Mouse (Mus musculus): ENCODE results near the gene Cabp4. TPM values are rescaled to one million over a fixed set of nuclear protein-coding genes. Genes with fewer than 3 reads are reported as not detected.

Gene Cabp4
- total and polyA plus RNA-seq, 2 experiments from 2014 or later: 0.36 TPM; not detected in 1

GRCm38 (mm10) chr19:4086156-4086555, 57.7 kb downstream of the Cabp4 start:
- no peak overlapping the region for H3K4me3 ChIP-seq (ENCODE audit: low read depth, low read length)
- no peak for TF ChIP-seq CTCF (IDR thresholded peaks at IDR 0.05)
- H3K4me2 ChIP-seq (ENCODE audit: low read depth, low read length, poor library complexity, severe bottlenecking): no peak overlapping the region
- H3K36me3 ChIP-seq (ENCODE audit: insufficient read depth, low read length): no peaks in the 10 kb centered on the region
- H3K4me1 ChIP-seq (ENCODE audit: insufficient read depth, low read length): no peaks in the 10 kb centered on the region
- DNase-seq (ENCODE audit: low spot score) (no peak), ATAC-seq (ENCODE audit: low FRiP score) (no peak)
- no peak overlapping the region for H3K27ac ChIP-seq (ENCODE audit: low read depth, low read length)
- no peaks in the 10 kb centered on the region for H3K9me3 ChIP-seq (ENCODE audit: low read length)
- 90% methylated on average over 15 of the region's 15 CpGs for WGBS
- H3K27me3 ChIP-seq (ENCODE audit: insufficient read depth, low read length): no peaks in the 10 kb centered on the region
- H3K9ac ChIP-seq (replicated peaks; ENCODE audit: low read length, poor library complexity, severe bottlenecking): no peak overlapping the region

Other genes starting within 250 kb of the Cabp4 start
Only the 30 nearest of the 33 such genes appear.
- 13.0 and 23.2 TPM in 2 replicates for gene Unc93b1, start 208.8 kb downstream of the Cabp4 start, total RNA-seq (2014; rRNA removed)
- gene Unc93b1, start 208.8 kb downstream of the Cabp4 start, polyA plus RNA-seq (2015; fragmentation: Nextera tagmentation; extraction: Ambion mirVana): 11.2 and 12.4 TPM in 2 replicates
- not detected in 2 replicates for gene Aldh3b3, start 185.4 kb downstream of the Cabp4 start, total RNA-seq (2014; rRNA removed)
- gene Aldh3b3, start 185.4 kb downstream of the Cabp4 start, polyA plus RNA-seq (2015; fragmentation: Nextera tagmentation; extraction: Ambion mirVana): not detected in 2 replicates
- 2.4 and 2.8 TPM in 2 replicates for gene Aldh3b2, start 171.7 kb downstream of the Cabp4 start, total RNA-seq (2014; rRNA removed)
- gene Aldh3b2, start 171.7 kb downstream of the Cabp4 start, polyA plus RNA-seq (2015; fragmentation: Nextera tagmentation; extraction: Ambion mirVana): 2.6 TPM in 2 replicates
- 2.5 and 3.0 TPM in 2 replicates for gene Acy3, start 157.5 kb downstream of the Cabp4 start, total RNA-seq (2014; rRNA removed)
- 2.6 and 3.5 TPM in 2 replicates for gene Acy3, start 157.5 kb downstream of the Cabp4 start, polyA plus RNA-seq (2015; fragmentation: Nextera tagmentation; extraction: Ambion mirVana)
- gene Tbx10, start 151.3 kb downstream of the Cabp4 start, total RNA-seq (2014; rRNA removed): not detected in 2 replicates
- not detected in 2 replicates for gene Tbx10, start 151.3 kb downstream of the Cabp4 start, polyA plus RNA-seq (2015; fragmentation: Nextera tagmentation; extraction: Ambion mirVana)
- gene Nudt8, start 143.5 kb downstream of the Cabp4 start, total RNA-seq (2014; rRNA removed): 18.5 and 22.1 TPM in 2 replicates
- gene Nudt8, start 143.5 kb downstream of the Cabp4 start, polyA plus RNA-seq (2015; fragmentation: Nextera tagmentation; extraction: Ambion mirVana): 26.2 and 33.2 TPM in 2 replicates
- gene Gm49405, start 143.4 kb downstream of the Cabp4 start, total RNA-seq (2014; rRNA removed): 3.5 and 4.0 TPM in 2 replicates
- gene Gm49405, start 143.4 kb downstream of the Cabp4 start, polyA plus RNA-seq (2015; fragmentation: Nextera tagmentation; extraction: Ambion mirVana): 2.7 and 3.0 TPM in 2 replicates
- 8.8 and 13.4 TPM in 2 replicates for gene Doc2g, start 140.7 kb downstream of the Cabp4 start, total RNA-seq (2014; rRNA removed)
- gene Doc2g, start 140.7 kb downstream of the Cabp4 start, polyA plus RNA-seq (2015; fragmentation: Nextera tagmentation; extraction: Ambion mirVana): 5.4 and 5.5 TPM in 2 replicates
- 137 and 237 TPM in 2 replicates for gene Ndufv1, start 131.2 kb downstream of the Cabp4 start, total RNA-seq (2014; rRNA removed)
- 271 and 281 TPM in 2 replicates for gene Ndufv1, start 131.2 kb downstream of the Cabp4 start, polyA plus RNA-seq (2015; fragmentation: Nextera tagmentation; extraction: Ambion mirVana)
- gene Gstp1, start 106.0 kb downstream of the Cabp4 start, total RNA-seq (2014; rRNA removed): 268 and 350 TPM in 2 replicates
- 665 and 685 TPM in 2 replicates for gene Gstp1, start 106.0 kb downstream of the Cabp4 start, polyA plus RNA-seq (2015; fragmentation: Nextera tagmentation; extraction: Ambion mirVana)
- gene Gstp2, start 98.0 kb downstream of the Cabp4 start, total RNA-seq (2014; rRNA removed): 3.6 TPM in 1 of 2 replicates, not detected in the other
- gene Gstp2, start 98.0 kb downstream of the Cabp4 start, polyA plus RNA-seq (2015; fragmentation: Nextera tagmentation; extraction: Ambion mirVana): 2.4 and 4.1 TPM in 2 replicates
- gene Gstp3, start 84.5 kb downstream of the Cabp4 start, total RNA-seq (2014; rRNA removed): not detected in 2 replicates
- not detected in 2 replicates for gene Gstp3, start 84.5 kb downstream of the Cabp4 start, polyA plus RNA-seq (2015; fragmentation: Nextera tagmentation; extraction: Ambion mirVana)
- not detected in 2 replicates for gene Cabp2, start 62.5 kb downstream of the Cabp4 start, total RNA-seq (2014; rRNA removed)
- gene Cabp2, start 62.5 kb downstream of the Cabp4 start, polyA plus RNA-seq (2015; fragmentation: Nextera tagmentation; extraction: Ambion mirVana): not detected in 2 replicates
- 37.4 and 45.6 TPM in 2 replicates for gene Cdk2ap2, start 46.9 kb downstream of the Cabp4 start, total RNA-seq (2014; rRNA removed)
- 60.5 and 64.2 TPM in 2 replicates for gene Cdk2ap2, start 46.9 kb downstream of the Cabp4 start, polyA plus RNA-seq (2015; fragmentation: Nextera tagmentation; extraction: Ambion mirVana)
- gene Pitpnm1, start 44.0 kb downstream of the Cabp4 start, total RNA-seq (2014; rRNA removed): 162 and 187 TPM in 2 replicates
- 127 and 134 TPM in 2 replicates for gene Pitpnm1, start 44.0 kb downstream of the Cabp4 start, polyA plus RNA-seq (2015; fragmentation: Nextera tagmentation; extraction: Ambion mirVana)
- gene Aip, start 18.2 kb downstream of the Cabp4 start, total RNA-seq (2014; rRNA removed): 29.8 and 49.9 TPM in 2 replicates
- 87.7 and 97.6 TPM in 2 replicates for gene Aip, start 18.2 kb downstream of the Cabp4 start, polyA plus RNA-seq (2015; fragmentation: Nextera tagmentation; extraction: Ambion mirVana)
- 0.16 TPM in 1 of 2 replicates, not detected in the other for gene Gpr152, start 4.2 kb downstream of the Cabp4 start, total RNA-seq (2014; rRNA removed)
- gene Gpr152, start 4.2 kb downstream of the Cabp4 start, polyA plus RNA-seq (2015; fragmentation: Nextera tagmentation; extraction: Ambion mirVana): not detected in 2 replicates
- gene Coro1b, start 4.6 kb upstream of the Cabp4 start, total RNA-seq (2014; rRNA removed): 96.1 and 116 TPM in 2 replicates
- gene Coro1b, start 4.6 kb upstream of the Cabp4 start, polyA plus RNA-seq (2015; fragmentation: Nextera tagmentation; extraction: Ambion mirVana): 95.2 and 104 TPM in 2 replicates
- gene Ptprcap, start 9.6 kb upstream of the Cabp4 start, total RNA-seq (2014; rRNA removed): 0.38 TPM in 1 of 2 replicates, not detected in the other
- 0.28 TPM in 1 of 2 replicates, not detected in the other for gene Ptprcap, start 9.6 kb upstream of the Cabp4 start, polyA plus RNA-seq (2015; fragmentation: Nextera tagmentation; extraction: Ambion mirVana)
- 23.5 and 25.2 TPM in 2 replicates for gene Rps6kb2, start 19.3 kb upstream of the Cabp4 start, total RNA-seq (2014; rRNA removed)
- gene Rps6kb2, start 19.3 kb upstream of the Cabp4 start, polyA plus RNA-seq (2015; fragmentation: Nextera tagmentation; extraction: Ambion mirVana): 58.2 and 62.8 TPM in 2 replicates
- 4.4 and 6.6 TPM in 2 replicates for gene Carns1, start 31.4 kb upstream of the Cabp4 start, total RNA-seq (2014; rRNA removed)
- gene Carns1, start 31.4 kb upstream of the Cabp4 start, polyA plus RNA-seq (2015; fragmentation: Nextera tagmentation; extraction: Ambion mirVana): 6.7 and 6.9 TPM in 2 replicates
- gene Tbc1d10c, start 47.3 kb upstream of the Cabp4 start, total RNA-seq (2014; rRNA removed): 0.49 and 1.9 TPM in 2 replicates
- 1.2 and 1.6 TPM in 2 replicates for gene Tbc1d10c, start 47.3 kb upstream of the Cabp4 start, polyA plus RNA-seq (2015; fragmentation: Nextera tagmentation; extraction: Ambion mirVana)
- 535 and 592 TPM in 2 replicates for gene Ppp1ca, start 48.0 kb upstream of the Cabp4 start, total RNA-seq (2014; rRNA removed)
- 510 and 531 TPM in 2 replicates for gene Ppp1ca, start 48.0 kb upstream of the Cabp4 start, polyA plus RNA-seq (2015; fragmentation: Nextera tagmentation; extraction: Ambion mirVana)
- gene Rad9a, start 57.6 kb upstream of the Cabp4 start, total RNA-seq (2014; rRNA removed): 18.0 and 22.8 TPM in 2 replicates
- gene Rad9a, start 57.6 kb upstream of the Cabp4 start, polyA plus RNA-seq (2015; fragmentation: Nextera tagmentation; extraction: Ambion mirVana): 14.7 and 17.0 TPM in 2 replicates
- gene Clcf1, start 70.2 kb upstream of the Cabp4 start, total RNA-seq (2014; rRNA removed): 0.99 and 1.2 TPM in 2 replicates
- gene Clcf1, start 70.2 kb upstream of the Cabp4 start, polyA plus RNA-seq (2015; fragmentation: Nextera tagmentation; extraction: Ambion mirVana): 0.28 and 0.44 TPM in 2 replicates
- not detected in 2 replicates for gene AC109138.7, start 70.3 kb upstream of the Cabp4 start, total RNA-seq (2014; rRNA removed)
- not detected in 2 replicates for gene AC109138.7, start 70.3 kb upstream of the Cabp4 start, polyA plus RNA-seq (2015; fragmentation: Nextera tagmentation; extraction: Ambion mirVana)
- 20.9 and 37.7 TPM in 2 replicates for gene Pold4, start 87.9 kb upstream of the Cabp4 start, total RNA-seq (2014; rRNA removed)
- 20.8 and 26.8 TPM in 2 replicates for gene Pold4, start 87.9 kb upstream of the Cabp4 start, polyA plus RNA-seq (2015; fragmentation: Nextera tagmentation; extraction: Ambion mirVana)
- gene Ssh3, start 125.1 kb upstream of the Cabp4 start, total RNA-seq (2014; rRNA removed): 40.6 and 67.7 TPM in 2 replicates
- gene Ssh3, start 125.1 kb upstream of the Cabp4 start, polyA plus RNA-seq (2015; fragmentation: Nextera tagmentation; extraction: Ambion mirVana): 18.6 and 20.7 TPM in 2 replicates
- 92.2 and 106 TPM in 2 replicates for gene Ankrd13d, start 139.1 kb upstream of the Cabp4 start, total RNA-seq (2014; rRNA removed)
- gene Ankrd13d, start 139.1 kb upstream of the Cabp4 start, polyA plus RNA-seq (2015; fragmentation: Nextera tagmentation; extraction: Ambion mirVana): 79.1 and 84.8 TPM in 2 replicates
- gene Grk2, start 162.2 kb upstream of the Cabp4 start, total RNA-seq (2014; rRNA removed): 152 and 257 TPM in 2 replicates
- 27.0 and 29.6 TPM in 2 replicates for gene Grk2, start 162.2 kb upstream of the Cabp4 start, polyA plus RNA-seq (2015; fragmentation: Nextera tagmentation; extraction: Ambion mirVana)